Mouse (Mus musculus) limb, embryonic 12.5 days (tissue): ENCODE data around the gene Sirt2. TPM values are rescaled to one million over a fixed set of nuclear protein-coding genes. Genes with fewer than 3 reads are reported as not detected.

Source experiments
- ATAC-seq: fragments of 200-750 bp; cut with Nextera tagmentation; 2 replicates; pipeline ENCODE4 v1.8.0; 2017; ENCODE audit warnings: low read depth, moderate TSS enrichment; ENCODE audit not compliant: insufficient number of reproducible peaks, insufficient read depth, low FRiP score, low TSS enrichment
- H3K27ac ChIP-seq: fragments of 300-500 bp; sonication (generic); 2 replicates; pipeline ENCODE4 v1.5.1; 2016; ENCODE audit warnings: mild to moderate bottlenecking, moderate library complexity
- H3K27me3 ChIP-seq: fragments of 300-500 bp; sonication (generic); 2 replicates; pipeline ENCODE4 v1.6.1; 2016; ENCODE audit warnings: mild to moderate bottlenecking, moderate library complexity
- H3K36me3 ChIP-seq: fragments of 300-500 bp; sonication (generic); 2 replicates; pipeline ENCODE4 v1.6.1; 2016; ENCODE audit warnings: mild to moderate bottlenecking, moderate library complexity
- H3K4me1 ChIP-seq: fragments of 300-500 bp; sonication (generic); replicated peaks from 2 replicates; pipeline ENCODE4 v1.6.1; 2016
- H3K4me2 ChIP-seq: fragments of 300-500 bp; sonication (generic); 2 replicates; pipeline ENCODE4 v1.6.1; 2016; ENCODE audit warnings: mild to moderate bottlenecking, moderate library complexity
- H3K4me3 ChIP-seq: fragments of 300-500 bp; sonication (generic); replicated peaks from 2 replicates; pipeline ENCODE4 v1.5.1; 2016; ENCODE audit warnings: mild to moderate bottlenecking
- H3K9ac ChIP-seq: fragments of 300-500 bp; sonication (generic); replicated peaks from 2 replicates; pipeline ENCODE4 v1.6.1; 2016; ENCODE audit warnings: mild to moderate bottlenecking, moderate library complexity
- H3K9me3 ChIP-seq: fragments of 300-500 bp; sonication (generic); 2 replicates; pipeline ENCODE4 v1.6.1; 2016; ENCODE audit warnings: mild to moderate bottlenecking, moderate library complexity
- WGBS: fragments of 180-500 bp; shearing (Covaris S2); methylation state at CpG from one replicate; pipeline ENCODE4 v1.1.7; 2016; 5-methylcytosine and 5-hydroxymethylcytosine counted together
- polyA plus RNA-seq: library from polyadenylated mRNA; unstranded; fragments of >200 nt; fragmentation: Nextera tagmentation; extraction: Ambion mirVana; gene quantifications from 2 replicates; pipeline ENCODE4 v1.2.1, GENCODE M21; 2016

Sirt2 gene
- polyA plus RNA-seq, 1 experiment from 2014 or later = 70.8 TPM

GRCm38 (mm10) chr7:28733211-28733610 is 33.3 kb upstream of the Sirt2 start:
- H3K4me2 ChIP-seq = peak overlapping the region; percentile 74
- H3K27me3 ChIP-seq = peaks cover 9% of the 10 kb centered on the region; the same call in 1 of the 2 replicates
- ATAC-seq = no peak
- H3K4me3 ChIP-seq = peak overlapping the region; percentile 43
- H3K4me1 ChIP-seq = peaks cover 13% of the 10 kb centered on the region
- H3K9me3 ChIP-seq = peaks cover 10% of the 10 kb centered on the region; the same call in 1 of the 2 replicates
- peaks cover 54% of the 10 kb centered on the region for H3K36me3 ChIP-seq
- H3K27ac ChIP-seq = peak overlapping the region; percentile 53; the same call in 1 of the 2 replicates
- 18% methylated on average over 11 of the region's 11 CpGs for WGBS
- H3K9ac ChIP-seq = peak overlapping the region; percentile 47; the same call in 1 of the 2 replicates

- 81% methylated on average over 6 of the region's 6 CpGs for WGBS
- H3K36me3 ChIP-seq = peaks cover 70% of the 10 kb centered on the region
- ATAC-seq = no peak
Observed at GRCm38 (mm10) chr7:28735701-28736100, 30.8 kb upstream of the Sirt2 start.

GRCm38 (mm10) chr7:28739829-28740228 is 26.7 kb upstream of the Sirt2 start:
- Histone ChIP-seq H3K4me3 (no peak overlapping the region), H3K27ac (no peak overlapping the region), H3K9ac (no peak overlapping the region), H3K4me2 (no peak overlapping the region), H3K4me1 (peaks cover 8% of the 10 kb centered on the region; the same call in 1 of the 2 replicates), H3K36me3 (peaks cover 63% of the 10 kb centered on the region), H3K9me3 (no peaks in the 10 kb centered on the region), H3K27me3 (no peaks in the 10 kb centered on the region)
- WGBS = 94% methylated on average over 21 of the region's 21 CpGs
- ATAC-seq = no peak

More at GRCm38 (mm10) chr7:28735701-28736100, 30.8 kb upstream of the Sirt2 start:
- no peak overlapping the region for H3K27ac ChIP-seq
- H3K4me1 ChIP-seq = peaks cover 13% of the 10 kb centered on the region
- no peak overlapping the region for H3K9ac ChIP-seq
- H3K4me3 ChIP-seq = no peak overlapping the region
- no peak overlapping the region for H3K4me2 ChIP-seq
- H3K27me3 ChIP-seq = peaks cover 9% of the 10 kb centered on the region; the same call in 1 of the 2 replicates
- peaks cover 7% of the 10 kb centered on the region; the same call in 1 of the 2 replicates for H3K9me3 ChIP-seq

- ATAC-seq = no peak
- peaks cover 8% of the 10 kb centered on the region; the same call in 1 of the 2 replicates for H3K4me1 ChIP-seq
- H3K9ac ChIP-seq = peak overlapping the region; percentile 76
- no peaks in the 10 kb centered on the region for H3K27me3 ChIP-seq
- WGBS = 38% methylated on average over 9 of the region's 9 CpGs
- no peaks in the 10 kb centered on the region for H3K9me3 ChIP-seq
- H3K27ac ChIP-seq = no peak overlapping the region
- peak overlapping the region; percentile 61 for H3K4me3 ChIP-seq
- peaks cover 62% of the 10 kb centered on the region for H3K36me3 ChIP-seq
- peak overlapping the region; percentile 87 for H3K4me2 ChIP-seq
Observed at GRCm38 (mm10) chr7:28740949-28741348, 25.6 kb upstream of the Sirt2 start.

GRCm38 (mm10) chr7:28741368-28741708 is 25.2 kb upstream of the Sirt2 start:
- no peaks in the 10 kb centered on the region for H3K27me3 ChIP-seq
- no peak for ATAC-seq
- H3K4me1 ChIP-seq = peaks cover 8% of the 10 kb centered on the region; the same call in 1 of the 2 replicates
- peak overlapping the region; percentile 87 for H3K4me2 ChIP-seq
- H3K36me3 ChIP-seq = peaks cover 62% of the 10 kb centered on the region
- peak overlapping the region; percentile 61 for H3K4me3 ChIP-seq
- H3K9me3 ChIP-seq = no peaks in the 10 kb centered on the region
- WGBS = 1% methylated on average over 13 of the region's 13 CpGs
- peak overlapping the region; percentile 76 for H3K9ac ChIP-seq
- 0 out of 2 replicates have a peak overlapping the region, but pooled peaks have one; percentile 14 for H3K27ac ChIP-seq

- under 1% methylated on average over 39 of the region's 39 CpGs for WGBS
- peak within 1 kb of the TSS; percentile 76 for H3K9ac ChIP-seq
- H3K9me3 ChIP-seq = no peaks in the 10 kb centered on the region
- ATAC-seq = peak; percentile 99
- H3K4me2 ChIP-seq = peak within 1 kb of the TSS; percentile 87
- peak within 1 kb of the TSS; percentile 77 for H3K27ac ChIP-seq
- H3K36me3 ChIP-seq = peaks cover 62% of the 10 kb centered on the region
- peaks cover 8% of the 10 kb centered on the region; the same call in 1 of the 2 replicates for H3K4me1 ChIP-seq
- no peaks in the 10 kb centered on the region for H3K27me3 ChIP-seq
- peak within 1 kb of the TSS; percentile 61 for H3K4me3 ChIP-seq
Observed at GRCm38 (mm10) chr7:28741709-28742438, 24.7 kb upstream of the Sirt2 start, which contains the start of the genes Mrps12 and Sars2. Gene Mrps12 (minus strand): TSS chr7:28741820. Gene Sars2 (plus strand): TSS chr7:28741992.

- Histone ChIP-seq H3K4me2 (no peak overlapping the region), H3K4me1 (no peaks in the 10 kb centered on the region), H3K9me3 (no peaks in the 10 kb centered on the region), H3K27ac (no peak overlapping the region), H3K27me3 (no peaks in the 10 kb centered on the region), H3K36me3 (peaks cover 70% of the 10 kb centered on the region), H3K9ac (no peak overlapping the region), H3K4me3 (no peak overlapping the region)
- ATAC-seq = no peak
- 87% methylated on average over 7 of the region's 7 CpGs for WGBS
Observed at GRCm38 (mm10) chr7:28749935-28750334, 16.6 kb upstream of the Sirt2 start.

GRCm38 (mm10) chr7:28756079-28756478 is 10.5 kb upstream of the Sirt2 start, which contains the start of gene Ccer2:
Gene Ccer2 (plus strand): TSS chr7:28756174.
- Histone ChIP-seq H3K9me3 (no peaks in the 10 kb centered on the region), H3K36me3 (peaks cover 59% of the 10 kb centered on the region), H3K4me2 (peak within 1 kb of the TSS; percentile 46), H3K4me3 (no peak within 1 kb of the TSS), H3K27me3 (peaks cover 28% of the 10 kb centered on the region), H3K4me1 (peaks cover 12% of the 10 kb centered on the region), H3K9ac (no peak within 1 kb of the TSS; the same call in 1 of the 2 replicates), H3K27ac (no peak within 1 kb of the TSS)
- ATAC-seq = peak; percentile 44; the same call in 1 of the 2 replicates
- under 1% methylated on average over 17 of the region's 17 CpGs for WGBS

GRCm38 (mm10) chr7:28758623-28759022 is 7.9 kb upstream of the Sirt2 start:
- Histone ChIP-seq H3K36me3 (peaks cover 61% of the 10 kb centered on the region), H3K9me3 (no peaks in the 10 kb centered on the region), H3K4me3 (no peak overlapping the region), H3K4me2 (no peak overlapping the region), H3K4me1 (peaks cover 12% of the 10 kb centered on the region), H3K9ac (no peak overlapping the region), H3K27me3 (peaks cover 28% of the 10 kb centered on the region), H3K27ac (no peak overlapping the region)
- WGBS = 86% methylated on average over 13 of the region's 13 CpGs
- ATAC-seq = no peak

- Histone ChIP-seq H3K4me3 (no peak overlapping the region), H3K4me2 (no peak overlapping the region), H3K9ac (no peak overlapping the region), H3K4me1 (peaks cover 9% of the 10 kb centered on the region), H3K36me3 (peaks cover 54% of the 10 kb centered on the region), H3K27me3 (peaks cover 9% of the 10 kb centered on the region), H3K9me3 (no peaks in the 10 kb centered on the region), H3K27ac (no peak overlapping the region)
- 92% methylated on average over 9 of the region's 9 CpGs for WGBS
- ATAC-seq = no peak
Observed at GRCm38 (mm10) chr7:28761907-28762306, 4.6 kb upstream of the Sirt2 start.

- H3K4me1 ChIP-seq = peaks cover 18% of the 10 kb centered on the region
- ATAC-seq = no peak
- no peaks in the 10 kb centered on the region for H3K27me3 ChIP-seq
- no peak overlapping the region; the same call in 1 of the 2 replicates for H3K4me3 ChIP-seq
- 87% methylated on average over 6 of the region's 6 CpGs for WGBS
- peak overlapping the region; percentile 66 for H3K4me2 ChIP-seq
- H3K36me3 ChIP-seq = peaks cover 29% of the 10 kb centered on the region
- H3K27ac ChIP-seq = no peak overlapping the region
- H3K9ac ChIP-seq = no peak overlapping the region
- no peaks in the 10 kb centered on the region for H3K9me3 ChIP-seq
Observed at GRCm38 (mm10) chr7:28765211-28765610, 1.3 kb upstream of the Sirt2 start.
